Comparison of ENCODE assay signal across 10 mouse cellular contexts in genomic region chr4:130112299-130112698, GRCm38 (mm10). TPM values are rescaled to one million over a fixed set of nuclear protein-coding genes. Genes with fewer than 3 reads are reported as not detected.
A peak's percentile ranks its signal among the peaks of the same experiment; 100 is the strongest.
DNase-seq lines count a peak whose midpoint lies in the region; ATAC-seq lines count a peak whose summit lies in the region.
"Had no signal": no experiment of that assay in that cellular context is flagged by ENCODE, and none has a peak within 500 bp of the region (broad histone marks: within the 10 kb centered on the region; RNA-seq: fewer than 3 reads in every experiment).

No protein-coding gene starts in this region.

- H3K9ac ChIP-seq in liver, embryonic 11.5 days (ENCODE audit: low read depth, low read length): no peak overlapping the region
- H3K9ac ChIP-seq: midbrain, embryonic 12.5 days had no signal

- intact Hi-C loops in gastrocnemius, postnatal 36 days (cut with DNase I): no loop called here

- 67% methylated on average over 7 of the region's 7 CpGs for WGBS in liver, embryonic 11.5 days
- 86% methylated on average over 7 of the region's 7 CpGs for WGBS in forebrain, embryonic 10.5 days

- no peaks in the 10 kb centered on the region for H3K27me3 ChIP-seq in liver, embryonic 11.5 days (replicated peaks; ENCODE audit: control insufficient read depth, insufficient read depth, low read length)
- H3K27me3 ChIP-seq in forebrain, embryonic 10.5 days (ENCODE audit: poor library complexity, severe bottlenecking): no peaks in the 10 kb centered on the region
- H3K27me3 ChIP-seq: midbrain, embryonic 12.5 days had no signal

- no peaks in the 10 kb centered on the region for H3K9me3 ChIP-seq in liver, embryonic 11.5 days (ENCODE audit: control insufficient read depth, low read length)
- no peaks in the 10 kb centered on the region for H3K9me3 ChIP-seq in forebrain, embryonic 10.5 days
- H3K9me3 ChIP-seq: midbrain, embryonic 12.5 days had no signal

- peaks cover 13% of the 10 kb centered on the region for H3K4me1 ChIP-seq in liver, embryonic 11.5 days (replicated peaks; ENCODE audit: control insufficient read depth, insufficient read depth, low read length)
- peaks cover 16% of the 10 kb centered on the region for H3K4me1 ChIP-seq in forebrain, embryonic 10.5 days

- H3K4me3 ChIP-seq in liver, embryonic 11.5 days (ENCODE audit: low read depth, low read length): no peak overlapping the region
- H3K4me3 ChIP-seq in forebrain, embryonic 10.5 days: no peak overlapping the region
- H3K4me3 ChIP-seq: midbrain, embryonic 12.5 days had no signal

- peak; percentile 56 for DNase-seq in liver
- DNase-seq in liver, embryonic 11.5 days (ENCODE audit: low spot score): no peak
- DNase-seq in adrenal gland, adult (ENCODE audit: inconsistent age in 2 of 2, low spot score in 1 of 2): peak; percentile 85 to 92
- DNase-seq in gastrocnemius, postnatal 36 days: peak; percentile 40 to 44
- DNase-seq in embryo, embryonic 11 days: no peak
- DNase-seq in spleen, postnatal 4 days (ENCODE audit: low spot score in 2 of 2): no peak
- DNase-seq in forebrain, embryonic 10.5 days (ENCODE audit: extremely low spot score, low spot score): no peak

- no peaks in the 10 kb centered on the region for H3K36me3 ChIP-seq in liver, embryonic 11.5 days (ENCODE audit: control insufficient read depth, insufficient read depth, low read length)
- H3K36me3 ChIP-seq in forebrain, embryonic 10.5 days (replicated peaks): peaks cover 15% of the 10 kb centered on the region; the same call in 1 of the 2 replicates

- ATAC-seq in liver, embryonic 11.5 days (replicated peaks; ENCODE audit: low FRiP score): no peak
- ATAC-seq in megakaryocyte progenitor cell, adult 5-6 weeks (replicated peaks; ENCODE audit: poor library complexity): peak; percentile 63

- no peak overlapping the region for H3K27ac ChIP-seq in liver, embryonic 11.5 days (ENCODE audit: low read depth, low read length)
- no peak overlapping the region for H3K27ac ChIP-seq in forebrain, embryonic 10.5 days
- H3K27ac ChIP-seq: kidney, postnatal 0 days; midbrain, embryonic 12.5 days had no signal

- no peak overlapping the region for H3K4me2 ChIP-seq in liver, embryonic 11.5 days
- H3K4me2 ChIP-seq: midbrain, embryonic 12.5 days had no signal

RNA-seq across cellular contexts. Expression of gene Pef1, which starts 9.9 kb away (rescaled TPM):
- polyA plus RNA-seq in liver, embryonic 11.5 days (2014; fragmentation: Nextera tagmentation; extraction: Ambion mirVana): 56.8 and 58.1 TPM in 2 replicates
- 10 to 100 TPM; 32.0 to 34.3 TPM for total RNA-seq in gastrocnemius, postnatal 36 days (2021)
- total RNA-seq in megakaryocyte progenitor cell, adult 5-6 weeks (2015): 39.4 and 51.8 TPM in 2 replicates
- total RNA-seq in megakaryocyte progenitor cell, adult 5-6 weeks (2017): 11.8 and 15.5 TPM in 2 replicates
- polyA plus RNA-seq in forebrain, embryonic 10.5 days (2016; fragmentation: Nextera tagmentation; extraction: Ambion mirVana): 69.8 and 70.4 TPM in 2 replicates

RNA-seq across cellular contexts. Expression of gene Hcrtr1, which starts 26.9 kb away (rescaled TPM):
- 0.12 and 0.30 TPM in 2 replicates for polyA plus RNA-seq in liver, embryonic 11.5 days (2014; fragmentation: Nextera tagmentation; extraction: Ambion mirVana)
- not detected for total RNA-seq in gastrocnemius, postnatal 36 days (2021)
- total RNA-seq in megakaryocyte progenitor cell, adult 5-6 weeks (2015): not detected in 2 replicates
- not detected in 2 replicates for total RNA-seq in megakaryocyte progenitor cell, adult 5-6 weeks (2017)
- 0.32 and 0.36 TPM in 2 replicates for polyA plus RNA-seq in forebrain, embryonic 10.5 days (2016; fragmentation: Nextera tagmentation; extraction: Ambion mirVana)

Comparison
In these comparisons a context has a peak if more than half of its experiments do, and no peak if none do; other contexts are left out.
1. DNase-seq: peak in liver (single experiment), adrenal gland, adult (2 of 2) and gastrocnemius, postnatal 36 days (2 of 2); none in liver, embryonic 11.5 days (single experiment), embryo, embryonic 11 days (single experiment), spleen, postnatal 4 days (0 of 2) and forebrain, embryonic 10.5 days (single experiment).